Mouse (Mus musculus): Measurements from ENCODE around the gene Rpsa.

The Rpsa gene

GRCm38 (mm10) chr9:120114051-120114788 is 13.3 kb upstream of the Rpsa start:
- DNase-seq, result no peak

- no peak for DNase-seq
These were observed 12.7 kb upstream of the Rpsa start for GRCm38 (mm10) chr9:120114789-120115151.

GRCm38 (mm10) chr9:120115580-120115979 is 11.9 kb upstream of the Rpsa start:
- no peak for DNase-seq

GRCm38 (mm10) chr9:120116184-120116624 is 11.3 kb upstream of the Rpsa start:
- DNase-seq, result peak; percentile 47

- DNase-seq, result no peak
These were observed 9.3 kb upstream of the Rpsa start for GRCm38 (mm10) chr9:120118212-120118611.

GRCm38 (mm10) chr9:120120503-120120902 is 7.0 kb upstream of the Rpsa start:
- no peak for DNase-seq

- DNase-seq, result no peak
These were observed 621 bp upstream of the Rpsa start for GRCm38 (mm10) chr9:120126868-120127267.

GRCm38 (mm10) chr9:120129276-120129675 is 1.8 kb downstream of the Rpsa start:
- DNase-seq, result no peak

- no peak for DNase-seq
These were observed 4.3 kb downstream of the Rpsa start for GRCm38 (mm10) chr9:120131784-120132288.

GRCm38 (mm10) chr9:120132980-120133754 is 5.7 kb downstream of the Rpsa start:
- DNase-seq, result no peak

- no peak for DNase-seq
These were observed 6.4 kb downstream of the Rpsa start for GRCm38 (mm10) chr9:120133755-120134475.

GRCm38 (mm10) chr9:120134529-120135160 is 7.2 kb downstream of the Rpsa start:
- no peak for DNase-seq

- no peak for DNase-seq
These were observed 8.0 kb downstream of the Rpsa start for GRCm38 (mm10) chr9:120135454-120135853.

GRCm38 (mm10) chr9:120140652-120141051 is 13.2 kb downstream of the Rpsa start:
- peak; percentile 56 for DNase-seq

GRCm38 (mm10) chr9:120144474-120144873 is 17.0 kb downstream of the Rpsa start:
- peak; percentile 78 for DNase-seq

GRCm38 (mm10) chr9:120149222-120149828 is 21.8 kb downstream of the Rpsa start, which contains the start of gene Mobp:
Mobp (plus strand) TSS chr9:120149707.
- peak; percentile 61 for DNase-seq

GRCm38 (mm10) chr9:120151152-120151551 is 23.7 kb downstream of the Rpsa start:
- DNase-seq, result no peak

GRCm38 (mm10) chr9:120151906-120152399 is 24.5 kb downstream of the Rpsa start:
- no peak for DNase-seq

- DNase-seq, result no peak
These were observed 30.6 kb downstream of the Rpsa start for GRCm38 (mm10) chr9:120158047-120158446.

GRCm38 (mm10) chr9:120163862-120164261 is 36.4 kb downstream of the Rpsa start:
- DNase-seq, result no peak

GRCm38 (mm10) chr9:120167826-120168225 is 40.3 kb downstream of the Rpsa start:
- no peak for DNase-seq

GRCm38 (mm10) chr9:120171295-120171694 is 43.8 kb downstream of the Rpsa start:
- peak; percentile 43 for DNase-seq

Measured in layer of hippocampus, adult 9-11 months (tissue).